ENCODE assay signal across 27 mouse cellular contexts in genomic region chr12:34991900-34992299, GRCm38 (mm10). TPM values are rescaled to one million over a fixed set of nuclear protein-coding genes. Genes with fewer than 3 reads are reported as not detected.
"Had no signal": no experiment of that assay in that cellular context is flagged by ENCODE, and none has a peak within 500 bp of the region (broad histone marks: within the 10 kb centered on the region; RNA-seq: fewer than 3 reads in every experiment).

No protein-coding gene starts in this region.

- H3K4me2 ChIP-seq: lung, embryonic 14.5 days; midbrain, embryonic 11.5 days; midbrain, embryonic 13.5 days; midbrain, embryonic 15.5 days; neural tube, embryonic 13.5 days; neural tube, embryonic 15.5 days had no signal

- H3K27me3 ChIP-seq: megakaryocyte, embryonic 14.5 days; midbrain, embryonic 13.5 days; midbrain, embryonic 15.5 days; neural tube, embryonic 13.5 days; neural tube, embryonic 15.5 days had no signal

- H3K4me3 ChIP-seq: megakaryocyte, embryonic 14.5 days; midbrain, embryonic 13.5 days; midbrain, embryonic 15.5 days; neural tube, embryonic 13.5 days; neural tube, embryonic 15.5 days had no signal

- H3K4me1 ChIP-seq: megakaryocyte, embryonic 14.5 days; midbrain, embryonic 13.5 days; midbrain, embryonic 15.5 days; neural tube, embryonic 13.5 days; neural tube, embryonic 15.5 days had no signal

- ATAC-seq: midbrain, embryonic 13.5 days; midbrain, embryonic 15.5 days had no signal

- H3K27ac ChIP-seq: midbrain, embryonic 13.5 days; midbrain, embryonic 15.5 days; neural tube, embryonic 13.5 days; neural tube, embryonic 15.5 days had no signal

- DNase-seq: lung, adult 18-20 months; lung, embryonic 14.5 days; lung, postnatal 10 days; lung, postnatal 4 days; retina, postnatal 1 day; right cerebral cortex, adult 18-20 months; right cerebral cortex, postnatal 25 days; right cerebral cortex, postnatal 4 days; spleen, adult 18-20 months; thymus, adult 18-20 months; thymus, postnatal 14 days; thymus, postnatal 36 days had no signal

- H3K9me3 ChIP-seq: midbrain, embryonic 13.5 days; midbrain, embryonic 15.5 days; neural tube, embryonic 15.5 days had no signal

- H3K9ac ChIP-seq: lung, embryonic 14.5 days; midbrain, embryonic 13.5 days; midbrain, embryonic 15.5 days; neural tube, embryonic 13.5 days; neural tube, embryonic 15.5 days had no signal

- H3K36me3 ChIP-seq: midbrain, embryonic 13.5 days; midbrain, embryonic 15.5 days; neural tube, embryonic 13.5 days; neural tube, embryonic 15.5 days had no signal

RNA-seq across cellular contexts. Expression of gene Prps1l1, which starts 7.3 kb away (rescaled TPM):
- total RNA-seq: midbrain, postnatal 0 days; monocyte, adult 5-6 weeks had no signal
- polyA plus RNA-seq: lung, embryonic 14.5 days; lung, embryonic 16.5 days; midbrain, embryonic 11.5 days; midbrain, embryonic 15.5 days; midbrain, postnatal 0 days; neural tube, embryonic 11.5 days; neural tube, embryonic 13.5 days; neural tube, embryonic 15.5 days; small intestine, adult 2 months; stomach, embryonic 14.5 days; stomach, embryonic 16.5 days; thymus, postnatal 0 days; urinary bladder, adult 2 months had no signal
